Mouse (Mus musculus) WW6 (cell line): Measurements from ENCODE around the gene Apopt1.

Source experiments
- DNase-seq: peaks from one replicate; pipeline ENCODE4 v3.0.0-alpha.2; 2013; ENCODE audit warnings: low read depth, low spot score

Apopt1 gene

DNA sequence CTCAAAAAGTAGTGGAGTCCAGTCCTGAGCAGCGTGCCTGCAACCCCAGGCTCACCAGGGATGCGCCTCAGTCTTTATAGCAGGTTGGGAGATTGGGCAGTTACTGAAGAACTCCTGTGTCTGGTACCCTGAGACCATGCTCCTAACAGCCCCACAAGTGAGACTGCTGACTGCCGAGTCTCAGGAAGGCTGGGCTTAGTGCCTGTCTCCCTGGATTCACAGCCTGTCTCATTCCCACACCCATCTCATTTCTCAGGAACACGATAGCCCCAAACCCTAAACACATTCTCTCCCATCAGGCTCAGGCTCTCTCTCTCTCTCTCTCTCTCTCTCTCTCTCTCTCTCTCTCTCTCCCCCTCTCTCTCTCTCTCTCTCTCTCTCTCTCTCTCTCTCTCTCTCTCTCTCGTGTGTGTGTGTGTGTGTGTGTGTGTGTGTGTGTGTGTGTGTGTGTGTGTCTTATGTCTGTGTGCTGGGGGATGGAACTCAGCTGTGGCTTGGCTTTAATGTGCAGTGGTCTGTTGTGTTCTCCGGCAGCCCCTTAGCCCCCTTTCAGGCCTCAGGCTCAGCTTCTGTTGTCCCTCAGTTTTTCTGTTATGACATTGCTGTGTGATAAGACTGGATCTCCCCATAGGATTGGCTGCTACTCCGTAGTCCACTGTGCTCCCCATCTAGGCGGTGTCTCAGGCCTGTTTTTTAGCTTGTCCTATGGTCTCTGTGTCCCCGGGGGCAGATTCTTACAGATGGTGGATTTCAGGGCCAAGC, 56.9 kb downstream of the Apopt1 start:
- no peak for DNase-seq

DNA sequence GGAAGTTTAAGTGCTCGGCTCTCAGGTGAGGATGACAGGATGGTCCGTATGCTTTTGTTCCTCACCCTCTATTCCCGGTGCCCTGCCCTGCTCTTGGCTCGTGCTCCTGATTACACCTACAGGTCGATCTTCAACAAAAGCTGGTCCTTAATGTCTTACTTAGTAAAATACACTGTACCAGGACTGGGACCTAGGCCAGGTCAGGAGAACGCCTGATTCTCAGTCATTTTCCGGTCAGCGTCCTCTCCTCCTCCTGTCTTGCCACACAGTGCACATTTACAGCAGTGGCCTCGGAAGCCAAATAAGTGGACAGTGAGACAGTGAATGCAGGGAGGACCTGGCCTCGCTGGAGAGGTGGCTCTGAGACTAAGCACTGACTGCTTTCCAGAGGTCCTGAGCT, 57.6 kb downstream of the Apopt1 start:
- DNase-seq: no peak

DNA sequence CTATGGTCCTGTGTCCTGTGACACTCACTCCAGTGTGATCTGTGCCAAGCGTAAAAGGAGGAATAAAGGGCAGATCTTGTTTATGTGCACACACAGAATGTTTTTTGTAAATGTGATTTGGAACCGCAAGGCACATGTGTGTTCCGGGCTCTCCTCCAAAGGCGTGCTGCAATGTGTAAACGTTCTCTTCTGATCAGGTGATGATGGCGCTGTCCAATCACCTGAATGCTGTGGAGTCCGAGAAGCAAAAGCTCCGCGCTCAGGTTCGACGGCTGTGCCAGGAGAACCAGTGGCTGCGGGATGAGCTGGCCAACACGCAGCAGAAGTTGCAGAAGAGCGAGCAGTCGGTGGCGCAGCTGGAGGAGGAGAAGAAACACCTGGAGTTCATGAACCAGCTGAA, 61.1 kb downstream of the Apopt1 start:
- DNase-seq: no peak

DNA sequence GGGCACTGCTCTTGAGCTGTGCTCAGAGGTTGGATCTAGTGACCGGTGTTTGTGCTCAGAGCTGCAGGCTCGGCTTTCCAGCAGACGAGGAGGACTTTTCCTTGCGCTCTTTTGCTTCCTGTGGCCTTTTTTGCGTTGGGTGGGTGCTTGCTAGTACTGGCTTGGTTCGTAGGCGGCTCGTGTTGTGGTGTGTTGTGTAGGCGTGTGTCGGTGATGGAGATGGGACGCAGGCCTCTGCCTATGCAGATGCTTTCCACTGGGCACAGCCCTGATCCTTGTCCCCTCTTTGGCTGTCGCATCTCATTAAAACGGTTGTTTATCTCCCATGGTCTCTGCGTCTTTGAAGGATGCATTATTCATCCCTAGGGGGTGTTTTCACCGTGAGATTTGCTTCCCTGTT, 61.8 kb downstream of the Apopt1 start:
- no peak for DNase-seq

DNA sequence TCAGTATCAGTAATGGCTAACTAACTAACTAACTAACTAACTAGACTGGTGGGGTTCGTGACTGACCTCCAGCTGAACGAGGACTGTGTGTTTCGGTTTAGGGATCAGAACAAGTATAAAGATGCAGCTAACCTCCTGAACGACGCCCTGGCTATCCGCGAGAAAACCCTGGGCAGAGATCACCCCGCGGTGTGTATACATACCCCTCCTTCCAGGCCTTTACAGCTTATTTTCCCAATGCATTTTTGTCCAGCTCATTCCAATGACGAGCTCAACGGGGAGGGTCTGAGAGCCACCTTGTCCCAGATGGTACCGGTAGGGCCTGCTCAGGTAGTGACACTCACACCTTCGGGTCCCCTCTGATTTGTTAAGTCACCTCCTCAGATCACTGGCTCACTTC, 64.9 kb downstream of the Apopt1 start:
- DNase-seq: no peak

DNA sequence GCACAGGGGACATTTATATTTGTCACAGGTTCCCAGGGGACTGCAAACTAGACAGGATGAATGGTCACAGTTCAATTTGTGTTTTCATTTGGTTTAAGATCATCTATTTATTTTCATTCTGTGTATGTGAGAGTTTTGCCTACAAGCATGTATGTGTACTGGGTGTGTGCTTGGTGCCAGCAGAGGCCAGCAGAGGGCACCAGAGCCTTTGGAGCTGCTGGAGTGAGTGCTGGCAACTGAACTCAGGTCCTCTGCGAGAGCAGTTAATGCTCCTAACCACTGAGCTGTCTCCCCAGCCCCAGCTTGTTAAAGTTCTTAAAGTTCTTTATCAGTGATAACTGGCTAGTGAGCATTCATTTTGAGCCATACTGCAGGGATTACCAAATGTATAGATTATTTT, 66.5 kb downstream of the Apopt1 start:
- DNase-seq: no peak

DNA sequence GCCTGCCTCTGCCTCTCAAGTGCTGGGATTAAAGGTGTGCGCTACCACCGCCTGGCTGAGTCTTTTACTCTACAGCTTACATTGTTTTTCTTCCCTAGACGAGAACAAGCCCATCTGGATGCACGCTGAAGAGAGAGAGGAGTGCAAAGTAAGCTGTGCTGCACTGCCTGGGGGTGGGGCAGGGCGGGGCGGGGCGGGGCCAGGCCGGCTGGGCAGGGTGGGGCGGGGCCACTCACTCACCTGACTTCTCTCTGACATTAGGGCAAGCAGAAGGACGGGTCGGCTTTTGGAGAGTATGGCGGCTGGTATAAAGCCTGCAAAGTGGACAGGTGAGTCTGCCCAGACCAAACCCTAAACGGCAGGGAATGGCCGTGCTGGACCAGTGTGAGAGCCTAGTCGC, 72.1 kb downstream of the Apopt1 start:
- no peak for DNase-seq

DNA sequence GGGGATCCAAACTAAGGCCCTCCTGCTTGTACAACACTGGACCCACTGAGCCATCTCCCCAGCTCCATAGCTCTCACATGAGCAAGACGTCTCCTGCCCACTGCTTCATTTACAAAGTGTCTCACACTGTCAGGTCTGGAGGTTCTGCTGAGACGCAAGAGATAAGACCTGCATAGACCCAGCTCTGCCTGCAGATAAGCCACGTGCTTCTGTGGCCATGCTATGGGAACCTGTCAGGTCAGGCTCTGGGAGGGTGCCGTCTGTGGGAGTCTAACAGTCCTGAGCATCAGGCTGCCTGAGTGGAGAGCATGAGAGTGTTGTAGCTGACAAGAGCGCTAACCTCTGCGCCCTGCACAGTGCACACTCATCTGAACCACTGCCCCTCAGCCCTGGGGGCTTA, 74.0 kb downstream of the Apopt1 start:
- DNase-seq: no peak

DNA sequence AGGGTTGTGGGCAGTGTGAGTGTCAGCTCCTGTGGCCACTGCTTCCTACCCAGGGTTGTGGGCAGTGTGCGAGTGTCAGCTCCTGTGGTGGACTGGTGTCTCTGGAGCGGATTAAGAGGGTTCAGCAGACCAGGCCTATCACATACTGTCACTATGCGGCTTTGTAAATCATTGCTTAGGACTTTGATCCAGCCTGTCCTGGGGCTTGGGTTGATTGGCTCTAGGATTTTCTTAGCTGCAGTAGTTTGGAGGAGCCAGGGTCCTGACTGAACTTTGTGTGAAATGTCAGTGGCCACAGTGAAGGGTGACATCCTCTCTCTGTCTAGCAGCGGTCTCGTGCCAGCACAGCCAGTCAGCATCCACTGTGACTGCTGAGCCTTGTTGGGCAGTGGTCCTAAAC, 77.0 kb downstream of the Apopt1 start:
- DNase-seq: no peak

DNA sequence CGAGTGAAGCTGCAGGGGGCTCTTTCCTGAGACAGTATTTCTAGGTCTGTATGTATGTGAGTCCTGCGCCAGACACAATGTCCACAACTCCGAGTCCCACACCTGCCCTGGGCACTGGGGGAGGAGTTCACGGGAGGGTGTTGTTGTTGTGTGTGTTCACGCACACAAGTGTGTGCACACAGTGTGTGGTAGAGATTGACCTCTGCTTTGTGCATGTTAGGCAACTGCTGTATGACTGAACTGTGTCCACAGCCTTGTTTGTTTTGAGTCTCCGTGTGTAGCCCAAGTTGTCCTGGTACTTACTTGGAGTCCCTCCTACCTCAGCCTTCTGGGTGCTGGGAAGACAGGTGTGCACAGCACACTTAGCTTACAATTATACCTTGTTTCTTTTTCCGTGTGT, 77.6 kb downstream of the Apopt1 start:
- no peak for DNase-seq

DNA sequence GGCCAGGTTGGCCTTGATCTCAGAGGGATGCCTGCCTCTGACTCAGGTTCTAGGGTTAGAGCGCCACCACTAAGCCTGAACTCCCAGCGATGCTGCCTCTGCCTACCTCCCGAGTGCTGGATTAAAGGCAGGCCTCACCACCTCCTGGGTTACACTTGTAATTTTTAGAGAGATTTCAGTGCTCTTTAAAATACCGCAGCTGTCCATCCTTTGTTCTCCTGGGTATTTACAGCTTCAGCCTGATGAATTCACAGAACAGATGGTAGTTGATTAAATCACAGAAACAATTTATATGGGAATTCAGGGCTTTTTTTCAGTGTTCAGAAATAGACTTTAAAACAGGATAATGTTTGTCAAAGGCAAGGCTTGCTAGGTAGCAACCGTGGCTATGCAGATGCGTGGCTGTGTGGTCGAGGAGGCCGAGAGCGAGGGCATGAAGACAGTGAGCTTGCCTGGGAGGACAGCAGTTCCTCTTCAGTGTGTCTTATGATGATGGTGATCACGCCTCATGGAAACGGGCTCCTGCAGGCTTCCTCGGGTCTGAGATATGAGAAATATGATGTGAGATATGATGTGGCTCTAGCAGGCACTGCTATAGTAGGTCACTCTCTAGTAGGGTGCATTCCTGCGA, 78.5 kb downstream of the Apopt1 start:
- no peak for DNase-seq

DNA sequence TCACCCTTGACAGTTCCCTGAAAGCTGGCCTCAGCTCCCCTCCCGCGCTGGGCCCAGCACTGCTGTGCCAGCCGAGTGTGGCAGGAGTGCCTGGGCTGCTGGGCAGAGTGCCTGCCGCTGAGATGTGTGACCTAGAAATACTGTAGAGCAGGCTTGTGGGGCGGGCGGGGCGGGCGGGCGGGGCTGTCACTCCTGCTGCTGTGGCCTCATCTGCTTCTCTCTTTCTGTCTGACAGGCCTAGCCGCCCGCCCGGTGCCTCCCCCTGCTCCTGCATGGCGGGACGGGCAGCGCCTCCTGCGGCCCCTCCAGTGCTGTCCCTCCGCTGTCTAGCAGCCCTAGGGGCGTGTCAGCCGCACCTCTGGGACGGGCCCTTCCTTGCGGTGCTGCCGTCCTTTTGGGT, 81.0 kb downstream of the Apopt1 start:
- no peak for DNase-seq

DNA sequence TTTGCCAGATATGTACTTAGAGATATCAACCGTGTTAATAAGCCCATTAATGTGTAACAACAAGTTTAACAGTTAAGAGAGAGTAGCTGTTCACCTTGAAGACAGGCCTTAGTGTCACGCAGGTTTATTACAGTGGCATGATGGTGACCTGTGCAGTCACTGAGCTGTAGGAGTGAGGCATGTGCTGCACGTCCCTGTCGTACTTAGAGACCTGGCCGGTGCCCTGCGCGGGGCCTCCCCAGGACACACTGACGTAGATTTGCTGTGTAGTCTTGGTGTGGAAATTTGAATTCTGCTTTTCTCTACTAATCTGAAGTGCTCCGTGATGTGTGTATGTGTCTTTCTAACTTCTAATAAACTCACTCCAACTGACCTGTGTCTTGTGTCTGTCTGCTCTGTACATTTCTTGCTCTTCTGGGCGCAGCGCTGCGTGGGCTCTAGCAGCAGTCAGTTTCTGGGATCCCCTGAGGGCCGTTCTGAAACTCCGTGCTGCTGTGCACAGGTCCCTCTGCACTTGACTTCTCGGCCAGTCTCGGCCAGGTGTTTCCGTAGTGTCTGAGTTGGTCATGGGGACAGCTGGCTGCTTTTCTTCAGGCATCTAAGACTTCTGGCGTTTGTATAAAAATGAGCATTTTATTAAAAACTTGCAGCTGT, 81.6 kb downstream of the Apopt1 start:
- DNase-seq: no peak

DNA sequence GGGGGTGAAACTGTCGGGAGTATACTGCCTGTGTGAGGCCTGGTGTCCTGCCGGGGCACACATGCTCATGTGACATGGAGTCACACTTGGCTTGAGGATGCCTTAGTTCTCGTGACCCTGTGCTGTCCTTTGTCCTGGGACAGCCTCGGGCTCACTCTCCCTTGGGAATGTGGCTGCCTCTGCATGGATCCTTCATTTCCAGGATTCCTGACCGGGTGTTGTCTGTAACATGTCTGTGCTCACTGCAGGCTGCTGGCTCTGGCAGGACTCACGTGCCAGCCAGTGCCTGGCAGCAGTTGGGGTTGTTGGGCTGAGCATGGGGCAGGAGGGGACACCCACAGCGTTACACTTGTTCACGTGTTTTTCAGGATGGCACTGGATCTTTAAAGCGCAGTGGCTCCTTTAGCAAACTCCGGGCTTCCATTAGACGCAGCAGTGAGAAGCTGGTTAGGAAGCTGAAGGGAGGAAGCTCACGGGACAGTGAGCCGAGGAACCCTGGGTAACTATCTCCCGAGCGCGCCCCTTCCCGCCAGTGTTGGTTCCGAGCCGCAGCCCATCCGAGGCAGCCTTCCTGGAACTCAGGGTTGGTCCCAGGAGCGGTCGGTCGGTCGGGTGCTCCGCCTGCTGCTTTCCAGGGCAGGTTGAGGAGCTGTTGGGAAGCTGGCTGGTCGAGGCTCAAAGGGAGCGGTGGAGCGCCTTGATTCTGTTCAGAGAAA, 82.3 kb downstream of the Apopt1 start:
- no peak for DNase-seq

DNA sequence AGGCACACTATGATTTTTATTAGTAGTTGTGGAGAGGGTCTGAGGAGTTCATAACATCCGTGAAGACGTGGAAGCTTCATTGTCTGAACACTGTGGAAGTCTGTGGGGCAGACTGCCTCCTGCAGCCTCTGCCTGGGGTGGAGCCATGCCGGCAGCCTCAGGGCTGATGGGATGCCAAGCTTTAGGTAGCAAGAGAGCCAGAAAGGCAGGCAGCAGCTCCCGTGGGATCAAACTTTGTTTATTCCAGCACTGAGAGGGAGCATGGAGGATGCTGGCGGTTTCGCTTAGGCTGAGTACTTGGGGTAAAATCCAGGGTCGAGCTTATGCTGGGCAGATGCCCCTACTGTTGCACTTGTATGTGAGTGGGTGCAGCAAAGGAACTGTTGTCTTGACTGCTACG, 84.2 kb downstream of the Apopt1 start:
- no peak for DNase-seq

DNA sequence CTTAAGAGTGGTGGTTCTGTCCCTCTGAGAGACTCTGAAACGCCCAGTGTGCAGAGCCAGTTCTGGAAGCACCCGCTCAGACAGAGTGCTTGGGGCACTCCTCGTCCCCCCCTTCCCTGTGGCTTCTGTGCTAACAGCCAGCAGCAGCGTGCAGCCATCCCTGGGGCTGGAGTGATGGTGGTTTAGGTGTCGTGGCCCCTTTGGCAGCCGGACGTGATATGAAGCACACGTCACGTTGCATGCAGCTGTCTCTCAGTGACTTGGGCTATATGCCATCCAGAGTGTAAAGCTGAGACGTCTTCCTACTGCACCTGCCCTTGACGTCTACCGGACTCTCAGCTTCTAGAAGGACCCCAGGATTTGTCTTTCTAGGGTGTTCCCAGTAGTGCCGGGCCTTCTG, 85.4 kb downstream of the Apopt1 start:
- DNase-seq: no peak

DNA sequence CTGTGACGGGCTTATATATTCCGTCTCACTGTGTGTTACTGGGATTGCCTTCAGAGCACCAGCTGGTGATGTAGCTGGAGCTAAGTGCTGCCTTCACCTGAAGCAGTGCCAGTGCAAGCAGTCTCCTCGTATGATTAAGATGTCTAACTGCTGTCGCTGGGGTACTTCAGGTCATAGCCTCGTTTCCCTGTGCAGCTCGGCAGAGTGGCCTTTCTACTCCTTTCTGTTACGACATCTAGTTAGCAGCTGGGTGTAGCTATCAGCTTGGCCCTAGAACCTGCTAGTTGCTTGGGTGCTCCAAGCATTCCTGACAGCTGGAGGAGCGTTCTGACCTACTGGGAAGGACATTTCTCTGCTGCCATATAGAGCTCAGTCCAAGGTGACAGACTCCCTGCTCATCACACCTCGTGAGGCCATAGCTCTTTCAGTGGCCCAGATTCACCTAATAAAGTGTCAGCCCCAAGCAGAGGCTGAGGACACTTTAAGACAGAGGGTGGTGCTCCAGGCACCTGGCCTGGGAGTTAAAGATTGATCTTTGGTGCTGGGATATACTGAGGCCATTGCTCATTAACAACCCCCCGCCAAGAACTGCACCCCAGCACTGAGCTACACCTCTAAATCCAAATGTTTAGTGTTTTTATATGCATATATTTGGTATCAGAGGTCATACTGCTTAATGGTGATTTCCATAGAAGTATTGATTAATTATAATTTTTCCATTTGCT, 87.6 kb downstream of the Apopt1 start:
- no peak for DNase-seq

DNA sequence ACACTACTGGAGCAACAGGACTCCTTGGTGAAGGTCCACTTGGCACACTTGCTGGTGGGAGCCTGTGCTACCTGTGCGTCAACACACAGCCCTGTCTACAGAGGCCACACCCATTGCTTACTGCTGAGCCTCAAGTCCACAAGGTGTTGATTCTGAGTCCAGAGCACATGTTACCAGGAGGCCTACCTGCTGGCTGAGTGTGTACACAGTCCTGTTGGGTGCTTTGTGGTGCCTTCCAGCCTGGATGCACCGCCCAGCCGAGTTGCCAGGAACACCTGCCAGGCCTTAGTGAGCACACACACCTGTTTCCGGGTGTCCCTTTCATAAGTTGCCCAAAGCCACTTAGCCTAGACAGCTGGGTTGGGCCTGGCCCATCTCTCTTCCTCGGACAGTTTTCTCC, 90.5 kb downstream of the Apopt1 start:
- no peak for DNase-seq
